Mouse (Mus musculus) ES-E14 (cell line): ENCODE measurements around the gene Pigs. TPM values are rescaled to one million over a fixed set of nuclear protein-coding genes. Genes with fewer than 3 reads are reported as not detected.

Experiments used
- DNase-seq: peaks from one replicate; pipeline ENCODE4 v3.0.0-alpha.2; 2013; ENCODE audit warnings: low read depth, low spot score
- H3K27ac ChIP-seq: 2 replicates; pipeline ENCODE4 v1.5.1; 2012; ENCODE audit warnings: low read depth, mild to moderate bottlenecking, low read length, moderate library complexity, mixed read lengths; ENCODE audit not compliant: poor library complexity, insufficient read depth, severe bottlenecking
- H3K36me3 ChIP-seq: 2 replicates; pipeline ENCODE4 v1.6.1; 2012; ENCODE audit warnings: mild to moderate bottlenecking, low read length, moderate library complexity, mixed read lengths; ENCODE audit not compliant: control insufficient read depth, poor library complexity, insufficient read depth, severe bottlenecking
- H3K4me1 ChIP-seq, 2 experiments: fragments of 150-350 bp in 1 of 2; sonication (generic) in 1 of 2; 2 replicates each; pipeline ENCODE4 v1.6.1; 2012; ENCODE audit warnings: low read length in 2 of 2, mild to moderate bottlenecking in 1 of 2, mixed read lengths in 1 of 2; ENCODE audit not compliant: control insufficient read depth in 2 of 2, insufficient read depth in 2 of 2, poor library complexity in 1 of 2
- H3K4me3 ChIP-seq, 2 experiments: fragments of 150-350 bp in 1 of 2; sonication (generic) in 1 of 2; 2 replicates each; pipeline ENCODE4 v1.5.1; 2012; ENCODE audit warnings: low read length in 2 of 2, low read depth in 1 of 2, mild to moderate bottlenecking in 1 of 2, mixed read lengths in 1 of 2; ENCODE audit not compliant: insufficient read depth in 1 of 2, poor library complexity in 1 of 2, severe bottlenecking in 1 of 2
- H3K9ac ChIP-seq: 2 replicates; pipeline ENCODE4 v1.6.1; 2012; ENCODE audit warnings: low read depth, mild to moderate bottlenecking, low read length, mixed read lengths; ENCODE audit not compliant: poor library complexity, insufficient read depth, severe bottlenecking
- H3K9me3 ChIP-seq: fragments of 150-350 bp; sonication (generic); 2 replicates; pipeline ENCODE4 v1.6.1; 2012; ENCODE audit warnings: low read depth, mild to moderate bottlenecking, low read length; ENCODE audit not compliant: control insufficient read depth, insufficient read depth
- CHD2 ChIP-seq: IDR thresholded peaks from 2 replicates; pipeline ENCODE4 v1.6.1; 2014; ENCODE audit warnings: mild to moderate bottlenecking, low read depth, low read length, inconsistent platforms
- HCFC1 ChIP-seq: IDR thresholded peaks from 2 replicates; pipeline ENCODE4 v1.6.1; 2012; ENCODE audit warnings: low read length, inconsistent platforms, borderline replicate concordance; ENCODE audit not compliant: insufficient read depth
- MAFK ChIP-seq: IDR thresholded peaks from 2 replicates; pipeline ENCODE4 v1.6.1; 2014; ENCODE audit warnings: mild to moderate bottlenecking, low read depth, low read length, inconsistent platforms; ENCODE audit not compliant: insufficient read depth
- ZC3H11A ChIP-seq: IDR thresholded peaks from 2 replicates; pipeline ENCODE4 v1.6.1; 2012; ENCODE audit warnings: low read depth, mild to moderate bottlenecking, inconsistent platforms, low read length, borderline replicate concordance
- ZNF384 ChIP-seq: IDR thresholded peaks from 2 replicates; pipeline ENCODE4 v1.6.1; 2012; ENCODE audit warnings: low read depth, low read length, inconsistent platforms
- in situ Hi-C, 2 experiments: fragments of 600-800 bp; cut with MboI; formaldehyde crosslinking; loops; one replicate each; pipeline ENCODE4 v1.15.1; 2025; ENCODE audit warnings: low sequenced_read_pairs in 2 of 2, inconsistent platforms in 1 of 2; ENCODE audit not compliant: unreplicated experiment in 2 of 2
- total RNA-seq: library from RNA; depleted of rRNA; stranded (reverse); fragments of 300-350 nt; gene quantifications from 2 replicates; pipeline ENCODE4 v1.2.3, GENCODE M21; 2012

Gene Pigs
- total RNA-seq, 1 experiment = 45.7 TPM

GRCm38 (mm10) chr11:78371711-78372110, 43.5 kb downstream of the Pigs start:
- Histone ChIP-seq H3K4me1 (peaks cover 3 to 11% of the 10 kb centered on the region in 2 experiments), H3K9me3 (no peaks in the 10 kb centered on the region), H3K36me3 (no peaks in the 10 kb centered on the region), H3K4me3 (no peak overlapping the region), H3K27ac (no peak overlapping the region), H3K9ac (no peak overlapping the region)
- TF ChIP-seq ZNF384 (no peak), HCFC1 (no peak), ZC3H11A (no peak), CHD2 (no peak), MAFK (no peak)
- no peak for DNase-seq
- in situ Hi-C loops = no loop called here

GRCm38 (mm10) chr11:78372166-78372565, 44.0 kb downstream of the Pigs start:
- in situ Hi-C loops = no loop called here
- H3K27ac ChIP-seq = no peak overlapping the region
- TF ChIP-seq ZC3H11A (no peak), MAFK (no peak), ZNF384 (no peak), HCFC1 (no peak), CHD2 (no peak)
- H3K36me3 ChIP-seq = no peaks in the 10 kb centered on the region
- H3K9ac ChIP-seq = no peak overlapping the region
- no peak overlapping the region for H3K4me3 ChIP-seq
- H3K9me3 ChIP-seq = no peaks in the 10 kb centered on the region
- peaks cover 3 to 11% of the 10 kb centered on the region in 2 experiments for H3K4me1 ChIP-seq
- DNase-seq = no peak

- in situ Hi-C loops = no loop called here
- Histone ChIP-seq H3K9ac (no peak overlapping the region), H3K36me3 (no peaks in the 10 kb centered on the region), H3K27ac (no peak overlapping the region), H3K9me3 (no peaks in the 10 kb centered on the region), H3K4me3 (no peak overlapping the region), H3K4me1 (peaks cover 3 to 14% of the 10 kb centered on the region in 2 experiments)
- DNase-seq = no peak
- TF ChIP-seq ZC3H11A = no peak
- no peak for TF ChIP-seq HCFC1
- no peak for TF ChIP-seq ZNF384
- no peak for TF ChIP-seq MAFK
- no peak for TF ChIP-seq CHD2
Measured at GRCm38 (mm10) chr11:78372610-78373009, 44.4 kb downstream of the Pigs start.

GRCm38 (mm10) chr11:78374147-78374546, 45.9 kb downstream of the Pigs start:
- Histone ChIP-seq H3K9me3 (no peaks in the 10 kb centered on the region), H3K9ac (no peak overlapping the region), H3K27ac (no peak overlapping the region), H3K36me3 (no peaks in the 10 kb centered on the region), H3K4me3 (no peak overlapping the region), H3K4me1 (peaks cover 0 to 16% of the 10 kb centered on the region in 2 experiments; a peak in 3 of 4 replicates)
- TF ChIP-seq MAFK (no peak), ZNF384 (no peak), CHD2 (no peak), HCFC1 (no peak)
- no peak for DNase-seq
- in situ Hi-C loops = no loop called here

- Histone ChIP-seq H3K9ac (no peak overlapping the region), H3K9me3 (no peaks in the 10 kb centered on the region), H3K36me3 (no peaks in the 10 kb centered on the region), H3K27ac (no peak overlapping the region), H3K4me1 (peaks cover 0 to 10% of the 10 kb centered on the region in 2 experiments; a peak in 2 of 4 replicates), H3K4me3 (no peak overlapping the region)
- TF ChIP-seq ZC3H11A (no peak), HCFC1 (no peak), MAFK (no peak), CHD2 (no peak), ZNF384 (no peak)
- DNase-seq = no peak
- in situ Hi-C loops = no loop called here
Measured at GRCm38 (mm10) chr11:78377549-78378159, 49.4 kb downstream of the Pigs start.
